In the genomic region with DNA sequence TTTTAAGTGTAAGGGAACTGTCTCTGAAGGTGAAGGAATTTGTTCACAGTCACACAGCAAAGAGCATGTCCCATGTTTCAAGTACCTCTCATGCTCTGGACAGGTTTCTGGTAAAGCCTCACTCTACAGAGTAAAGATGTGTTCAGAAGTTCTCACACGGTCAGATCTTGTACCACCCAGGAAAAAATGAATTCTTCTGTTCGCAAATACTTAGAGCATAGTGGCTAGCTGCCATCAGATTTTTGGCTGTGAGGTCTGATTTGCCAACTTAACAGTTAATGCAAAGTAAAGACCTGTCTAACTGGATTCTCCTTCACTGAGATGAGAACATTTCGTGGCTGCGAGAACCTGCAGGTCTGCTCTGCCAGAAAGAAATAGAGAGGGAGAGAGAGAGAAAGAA, we compare ENCODE assay signal across 18 mouse cellular contexts. TPM values are rescaled to one million over a fixed set of nuclear protein-coding genes. Genes with fewer than 3 reads are reported as not detected.
DNase-seq lines count a peak whose midpoint lies in the region; ATAC-seq and TF ChIP-seq lines count a peak whose summit lies in the region.
"Had no signal": no experiment of that assay in that cellular context is flagged by ENCODE, and none has a peak within 500 bp of the region (broad histone marks: within the 10 kb centered on the region; RNA-seq: fewer than 3 reads in every experiment).

No protein-coding gene starts in this region.

- no peak overlapping the region for H3K4me2 ChIP-seq in lung, embryonic 14.5 days
- H3K4me2 ChIP-seq: embryonic facial prominence, embryonic 13.5 days; heart, embryonic 12.5 days; hindbrain, embryonic 15.5 days had no signal

- DNase-seq in lung, adult 18-20 months = peak; percentile 30 to 66
- DNase-seq in lung, adult 2 months = no peak
- peak; percentile 67 for DNase-seq in lung, embryonic 14.5 days
- peak; percentile 59 for DNase-seq in lung, postnatal 10 days
- no peak for DNase-seq in frontal cortex, adult 2 months (ENCODE audit: extremely low spot score in 1 of 2, low spot score in 1 of 2)
- DNase-seq in spleen, postnatal 10 days (ENCODE audit: low spot score in 2 of 2) = no peak
- DNase-seq in frontal cortex, postnatal 14 days (ENCODE audit: low spot score in 2 of 2) = no peak
- DNase-seq: adrenal gland, adult 2 months; cerebellum, adult 11-12 months; cerebellum, adult 9-10 months; cerebellum, postnatal 25 days; gastrocnemius, postnatal 25 days had no signal

- 57% methylated on average over 4 of the region's 4 CpGs for WGBS in lung, adult 2 months
- 70% methylated on average over 4 of the region's 4 CpGs for WGBS in lung, embryonic 14.5 days

- no peak overlapping the region for H3K4me3 ChIP-seq in lung, adult 2 months (replicated peaks; ENCODE audit: extremely low read depth, low read depth, low read length)
- no peak overlapping the region for H3K4me3 ChIP-seq in lung, embryonic 14.5 days (ENCODE audit: low read depth, low read length)
- H3K4me3 ChIP-seq: embryonic facial prominence, embryonic 13.5 days; forebrain, embryonic 10.5 days; heart, embryonic 12.5 days; hindbrain, embryonic 15.5 days had no signal

- TF ChIP-seq CTCF in lung, adult 2 months (IDR thresholded peaks at IDR 0.05; ENCODE audit: insufficient read depth, low read length) = no peak
- TF ChIP-seq CTCF in lung, embryonic 14.5 days (IDR thresholded peaks at IDR 0.05; ENCODE audit: low read depth) = no peak

- 0 out of 2 replicates have a peak overlapping the region, but pooled peaks have one; percentile 10 for H3K27ac ChIP-seq in lung, embryonic 14.5 days (ENCODE audit: low read depth)
- H3K27ac ChIP-seq: embryonic facial prominence, embryonic 13.5 days; forebrain, embryonic 10.5 days; hindbrain, embryonic 15.5 days had no signal

- TF ChIP-seq POLR2A in lung, adult 2 months (IDR thresholded peaks at IDR 0.05; ENCODE audit: borderline replicate concordance, extremely low read depth, low read depth, low read length) = no peak

- no peak for ATAC-seq in lung, embryonic 14.5 days (ENCODE audit: insufficient read depth)
- ATAC-seq: forebrain, embryonic 14.5 days had no signal

- no peaks in the 10 kb centered on the region for H3K36me3 ChIP-seq in lung, embryonic 14.5 days (ENCODE audit: insufficient read depth)
- H3K36me3 ChIP-seq: embryonic facial prominence, embryonic 13.5 days; heart, embryonic 12.5 days had no signal

- no peaks in the 10 kb centered on the region for H3K27me3 ChIP-seq in lung, embryonic 14.5 days (ENCODE audit: insufficient read depth, low read length)
- H3K27me3 ChIP-seq: embryonic facial prominence, embryonic 13.5 days; heart, embryonic 12.5 days; hindbrain, embryonic 15.5 days had no signal

- no peaks in the 10 kb centered on the region for H3K9me3 ChIP-seq in lung, embryonic 14.5 days (ENCODE audit: low read depth, low read length)
- H3K9me3 ChIP-seq: embryonic facial prominence, embryonic 13.5 days; forebrain, embryonic 10.5 days; heart, embryonic 12.5 days; hindbrain, embryonic 15.5 days had no signal

- H3K4me1 ChIP-seq in lung, adult 2 months (ENCODE audit: control insufficient read depth, insufficient read depth, low read length) = no peaks in the 10 kb centered on the region
- H3K4me1 ChIP-seq in lung, embryonic 14.5 days (ENCODE audit: insufficient read depth) = no peaks in the 10 kb centered on the region
- H3K4me1 ChIP-seq: embryonic facial prominence, embryonic 13.5 days; heart, embryonic 12.5 days had no signal

- H3K9ac ChIP-seq in lung, embryonic 14.5 days = no peak overlapping the region
- H3K9ac ChIP-seq: embryonic facial prominence, embryonic 13.5 days; heart, embryonic 12.5 days; hindbrain, embryonic 15.5 days had no signal

RNA-seq across cellular contexts. Expression of a gene that starts 1.9 kb away (rescaled TPM):
- 29.2 and 41.4 TPM in 2 replicates for polyA plus RNA-seq in lung, adult 2 months (2012; rRNA removed)
- 117 and 132 TPM in 2 replicates for polyA plus RNA-seq in lung, embryonic 14.5 days (2014; fragmentation: Nextera tagmentation; extraction: Ambion mirVana)
- 68.3 and 72.1 TPM in 2 replicates for polyA plus RNA-seq in frontal cortex, adult 2 months (2012; rRNA removed)

RNA-seq across cellular contexts. Expression of a gene that starts 43.3 kb away (rescaled TPM):
- 60.9 and 84.2 TPM in 2 replicates for polyA plus RNA-seq in lung, adult 2 months (2012; rRNA removed)
- polyA plus RNA-seq in lung, embryonic 14.5 days (2014; fragmentation: Nextera tagmentation; extraction: Ambion mirVana) = 4.0 and 4.1 TPM in 2 replicates
- 2.5 and 3.1 TPM in 2 replicates for polyA plus RNA-seq in frontal cortex, adult 2 months (2012; rRNA removed)

RNA-seq across cellular contexts. Expression of a gene that starts 49.5 kb away (rescaled TPM):
- polyA plus RNA-seq in lung, adult 2 months (2012; rRNA removed) = 1.3 and 1.5 TPM in 2 replicates
- polyA plus RNA-seq in lung, embryonic 14.5 days (2014; fragmentation: Nextera tagmentation; extraction: Ambion mirVana) = 1.7 and 2.2 TPM in 2 replicates
- 12.5 and 13.4 TPM in 2 replicates for polyA plus RNA-seq in frontal cortex, adult 2 months (2012; rRNA removed)
- polyA plus RNA-seq: C2C12 had no signal

Comparison
In these comparisons a context has a peak if more than half of its experiments do, and no peak if none do; other contexts are left out.
1. DNase-seq: peak in lung, adult 18-20 months (2 of 2), lung, embryonic 14.5 days (single experiment) and lung, postnatal 10 days (single experiment); none in lung, adult 2 months (single experiment), frontal cortex, adult 2 months (0 of 2), spleen, postnatal 10 days (0 of 2) and frontal cortex, postnatal 14 days (0 of 2).
2. RNA of a gene that starts 43.3 kb away (polyA plus RNA-seq): 60.9 to 84.2 TPM in lung, adult 2 months; 4.0 to 4.1 TPM in lung, embryonic 14.5 days and 2.5 to 3.1 TPM in frontal cortex, adult 2 months; every median in the first group is over 10 times any median in the second.